Mouse (Mus musculus) spleen, adult 2 months (tissue): ENCODE measurements around the gene Gm37240. TPM values are rescaled to one million over a fixed set of nuclear protein-coding genes. Genes with fewer than 3 reads are reported as not detected.

ENCODE experiments used
- DNase-seq, 2 experiments: peaks; one replicate each; pipeline versions ENCODE4 v3.0.0 to v3.0.0-alpha.2; 2012 to 2021; ENCODE audit warnings: low spot score in 2 of 2, low read depth in 1 of 2
- H3K27ac ChIP-seq: fragments of 200-500 bp; 2 replicates; pipeline ENCODE4 v1.5.1; 2012; ENCODE audit warnings: low read length, inconsistent platforms; ENCODE audit not compliant: insufficient read depth
- H3K27me3 ChIP-seq: fragments of 200-500 bp; 2 replicates; pipeline ENCODE4 v1.6.1; 2012; ENCODE audit warnings: mild to moderate bottlenecking, moderate library complexity, low read length, inconsistent platforms; ENCODE audit not compliant: control insufficient read depth, insufficient read depth
- H3K36me3 ChIP-seq: fragments of 200-500 bp; 2 replicates; pipeline ENCODE4 v1.6.1; 2012; ENCODE audit warnings: mild to moderate bottlenecking, low read length, inconsistent platforms; ENCODE audit not compliant: control insufficient read depth, insufficient read depth
- H3K4me1 ChIP-seq: fragments of 200-500 bp; 2 replicates; pipeline ENCODE4 v1.6.1; 2011; ENCODE audit warnings: inconsistent platforms; ENCODE audit not compliant: control insufficient read depth, insufficient read depth, insufficient read length
- H3K4me3 ChIP-seq: fragments of 200-500 bp; 2 replicates; pipeline ENCODE4 v1.5.1; 2011; ENCODE audit warnings: mild to moderate bottlenecking, inconsistent platforms; ENCODE audit not compliant: insufficient read depth, insufficient read length; ENCODE audit errors: extremely low read depth
- CTCF ChIP-seq: fragments of 200-500 bp; IDR thresholded peaks from 2 replicates; pipeline ENCODE4 v1.5.1; 2011; ENCODE audit warnings: mild to moderate bottlenecking, inconsistent platforms; ENCODE audit not compliant: insufficient read depth, insufficient read length, insufficient replicate concordance; ENCODE audit errors: extremely low read depth
- POLR2A ChIP-seq: fragments of 200-500 bp; IDR thresholded peaks from 2 replicates; pipeline ENCODE4 v1.6.1; 2011; ENCODE audit warnings: low read depth, low read length, inconsistent platforms
- WGBS: fragments of 180-500 bp; shearing (Covaris S2); methylation state at CpG from one replicate; pipeline ENCODE4 v1.1.7; 2018; 5-methylcytosine and 5-hydroxymethylcytosine counted together
- polyA plus RNA-seq: library from polyadenylated mRNA; depleted of rRNA; stranded (reverse); fragments of >200 nt; gene quantifications from 2 replicates; pipeline ENCODE4 v1.2.3, GENCODE M21; 2012

Gene Gm37240
- polyA plus RNA-seq, 1 experiment: 1.1 TPM

- WGBS: 89% methylated on average over 5 of the region's 5 CpGs
- no peaks in the 10 kb centered on the region for H3K36me3 ChIP-seq
- no peak for TF ChIP-seq POLR2A
- no peak for TF ChIP-seq CTCF
- H3K4me1 ChIP-seq: no peaks in the 10 kb centered on the region
- H3K27me3 ChIP-seq: no peaks in the 10 kb centered on the region
- no peak overlapping the region for H3K27ac ChIP-seq
- H3K4me3 ChIP-seq: no peak overlapping the region
- DNase-seq: no peak
Measured at GRCm38 (mm10) chr3:85318256-85318655, 569.1 kb downstream of the Gm37240 start.

GRCm38 (mm10) chr3:85317306-85317705, 570.0 kb downstream of the Gm37240 start:
- Histone ChIP-seq H3K4me1 (no peaks in the 10 kb centered on the region), H3K27me3 (no peaks in the 10 kb centered on the region), H3K4me3 (no peak overlapping the region), H3K36me3 (no peaks in the 10 kb centered on the region), H3K27ac (no peak overlapping the region)
- no peak for TF ChIP-seq POLR2A
- TF ChIP-seq CTCF: no peak
- WGBS: 95% methylated on average over 4 of the region's 4 CpGs
- no peak for DNase-seq

GRCm38 (mm10) chr3:85314961-85315360, 572.4 kb downstream of the Gm37240 start:
- H3K4me3 ChIP-seq: no peak overlapping the region
- no peak for TF ChIP-seq POLR2A
- no peak for TF ChIP-seq CTCF
- H3K36me3 ChIP-seq: no peaks in the 10 kb centered on the region
- DNase-seq: no peak
- 88% methylated on average over 6 of the region's 6 CpGs for WGBS
- H3K4me1 ChIP-seq: no peaks in the 10 kb centered on the region
- no peak overlapping the region for H3K27ac ChIP-seq
- no peaks in the 10 kb centered on the region for H3K27me3 ChIP-seq

GRCm38 (mm10) chr3:85313646-85314255, 573.6 kb downstream of the Gm37240 start:
- no peak overlapping the region for H3K27ac ChIP-seq
- WGBS: 10% methylated on average over 4 of the region's 4 CpGs
- no peaks in the 10 kb centered on the region for H3K4me1 ChIP-seq
- H3K27me3 ChIP-seq: no peaks in the 10 kb centered on the region
- no peak for DNase-seq
- TF ChIP-seq CTCF (no peak), POLR2A (no peak)
- H3K4me3 ChIP-seq: no peak overlapping the region
- no peaks in the 10 kb centered on the region for H3K36me3 ChIP-seq

- 85% methylated on average over 3 of the region's 3 CpGs for WGBS
- H3K4me3 ChIP-seq: no peak overlapping the region
- H3K36me3 ChIP-seq: no peaks in the 10 kb centered on the region
- DNase-seq: no peak
- no peaks in the 10 kb centered on the region for H3K27me3 ChIP-seq
- no peak for TF ChIP-seq POLR2A
- TF ChIP-seq CTCF: no peak
- no peak overlapping the region for H3K27ac ChIP-seq
- no peaks in the 10 kb centered on the region for H3K4me1 ChIP-seq
Measured at GRCm38 (mm10) chr3:85311176-85311575, 576.1 kb downstream of the Gm37240 start.

DNA sequence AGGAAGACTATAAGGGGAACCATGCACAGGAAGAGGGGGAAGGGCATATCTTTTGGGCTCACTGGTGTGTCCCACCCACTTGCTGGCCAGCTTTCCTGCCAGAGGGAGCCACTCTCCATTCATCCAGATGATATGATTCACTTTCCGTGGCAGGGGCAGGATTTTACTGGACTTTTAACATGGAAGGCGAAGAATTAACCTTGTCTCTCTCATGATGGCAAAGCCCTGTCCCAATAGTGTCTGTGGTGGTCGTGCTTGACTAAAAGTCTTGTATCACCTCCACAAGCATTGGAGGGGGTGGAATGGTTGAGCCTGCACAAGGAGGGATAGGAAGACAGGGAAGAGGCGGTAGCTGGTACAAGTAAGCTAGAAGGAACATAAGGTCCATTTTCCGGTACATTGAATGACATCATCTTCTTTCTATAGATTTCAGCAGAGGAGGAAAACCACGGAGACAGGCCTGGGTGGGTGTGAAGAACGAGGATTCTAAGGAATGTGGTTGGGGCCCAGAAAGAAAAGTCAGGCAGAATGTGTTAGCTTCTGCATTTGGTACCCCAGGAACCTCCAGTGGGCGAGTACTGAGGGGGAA, 576.8 kb downstream of the Gm37240 start:
- Histone ChIP-seq H3K4me1 (no peaks in the 10 kb centered on the region), H3K4me3 (no peak overlapping the region), H3K36me3 (no peaks in the 10 kb centered on the region), H3K27me3 (no peaks in the 10 kb centered on the region), H3K27ac (no peak overlapping the region)
- WGBS: 60% methylated on average over 8 of the region's 8 CpGs
- no peak for TF ChIP-seq CTCF
- no peak for DNase-seq

GRCm38 (mm10) chr3:85309168-85309567, 578.1 kb downstream of the Gm37240 start:
- no peak for DNase-seq
- Histone ChIP-seq H3K27ac (no peak overlapping the region), H3K4me3 (no peak overlapping the region), H3K36me3 (no peaks in the 10 kb centered on the region), H3K27me3 (no peaks in the 10 kb centered on the region), H3K4me1 (no peaks in the 10 kb centered on the region)
- WGBS: 92% methylated on average over 6 of the region's 6 CpGs
- TF ChIP-seq POLR2A (no peak), CTCF (no peak)
